Mouse (Mus musculus): ENCODE measurements around the gene Gfap. TPM values are rescaled to one million over a fixed set of nuclear protein-coding genes. Genes with fewer than 3 reads are reported as not detected.

Gene Gfap
- polyA plus RNA-seq, 1 experiment from 2014 or later = not detected

- ATAC-seq (ENCODE audit: low FRiP score) = no peak
- Histone ChIP-seq H3K4me1 (peaks cover 11% of the 10 kb centered on the region), H3K4me2 (replicated peaks) (peak overlapping the region; percentile 46), H3K9ac (peak overlapping the region; percentile 46; the same call in 1 of the 2 replicates), H3K4me3 (peak overlapping the region; percentile 26), H3K27me3 (peaks cover 75% of the 10 kb centered on the region), H3K27ac (no peak overlapping the region), H3K36me3 (no peaks in the 10 kb centered on the region), H3K9me3 (replicated peaks) (no peaks in the 10 kb centered on the region)
- 3% methylated on average over 43 of the region's 43 CpGs for WGBS
Measured at GRCm38 (mm10) chr11:102893015-102893651, 7.6 kb downstream of the Gfap start.

GRCm38 (mm10) chr11:102890096-102890495 is 10.6 kb downstream of the Gfap start:
- Histone ChIP-seq H3K4me1 (peaks cover 10% of the 10 kb centered on the region), H3K27me3 (peaks cover 67% of the 10 kb centered on the region), H3K4me2 (replicated peaks) (no peak overlapping the region), H3K4me3 (no peak overlapping the region), H3K9me3 (replicated peaks) (no peaks in the 10 kb centered on the region), H3K36me3 (no peaks in the 10 kb centered on the region), H3K9ac (no peak overlapping the region), H3K27ac (no peak overlapping the region)
- ATAC-seq (ENCODE audit: low FRiP score) = no peak
- 63% methylated on average over 5 of the region's 5 CpGs for WGBS

GRCm38 (mm10) chr11:102888135-102888534 is 12.6 kb downstream of the Gfap start:
- no peaks in the 10 kb centered on the region for H3K36me3 ChIP-seq
- no peak overlapping the region for H3K4me3 ChIP-seq
- no peak for ATAC-seq (ENCODE audit: low FRiP score)
- no peak overlapping the region for H3K9ac ChIP-seq
- WGBS = 64% methylated on average over 3 of the region's 3 CpGs
- H3K9me3 ChIP-seq (replicated peaks) = no peaks in the 10 kb centered on the region
- H3K4me2 ChIP-seq (replicated peaks) = no peak overlapping the region
- no peak overlapping the region for H3K27ac ChIP-seq
- peaks cover 58% of the 10 kb centered on the region for H3K27me3 ChIP-seq
- peaks cover 7% of the 10 kb centered on the region for H3K4me1 ChIP-seq

- H3K4me2 ChIP-seq (replicated peaks) = no peak overlapping the region
- H3K27me3 ChIP-seq = peaks cover 57% of the 10 kb centered on the region
- 83% methylated on average over 5 of the region's 5 CpGs for WGBS
- no peaks in the 10 kb centered on the region for H3K36me3 ChIP-seq
- no peak for ATAC-seq (ENCODE audit: low FRiP score)
- H3K4me3 ChIP-seq = no peak overlapping the region
- H3K9ac ChIP-seq = no peak overlapping the region
- no peaks in the 10 kb centered on the region for H3K9me3 ChIP-seq (replicated peaks)
- H3K4me1 ChIP-seq = peaks cover 5% of the 10 kb centered on the region; the same call in 1 of the 2 replicates
- H3K27ac ChIP-seq = no peak overlapping the region
Measured at GRCm38 (mm10) chr11:102887433-102887832, 13.3 kb downstream of the Gfap start.

GRCm38 (mm10) chr11:102884616-102885219 is 16.0 kb downstream of the Gfap start, which contains the start of gene Fam187a:
Gene Fam187a, plus strand, starts transcription at chr11:102885169.
- WGBS = 67% methylated on average over 10 of the region's 10 CpGs
- peaks cover 15% of the 10 kb centered on the region for H3K4me1 ChIP-seq
- H3K27ac ChIP-seq = no peak within 1 kb of the TSS
- H3K27me3 ChIP-seq = peaks cover 40% of the 10 kb centered on the region
- no peak within 1 kb of the TSS for H3K9ac ChIP-seq
- no peak within 1 kb of the TSS for H3K4me3 ChIP-seq
- H3K9me3 ChIP-seq (replicated peaks) = no peaks in the 10 kb centered on the region
- no peak within 1 kb of the TSS for H3K4me2 ChIP-seq (replicated peaks)
- no peak for ATAC-seq (ENCODE audit: low FRiP score)
- no peaks in the 10 kb centered on the region for H3K36me3 ChIP-seq

- peak overlapping the region; percentile 72 for H3K4me2 ChIP-seq (replicated peaks)
- H3K36me3 ChIP-seq = peaks cover 7% of the 10 kb centered on the region
- no peak; the same call in none of the 2 replicates for ATAC-seq (ENCODE audit: low FRiP score)
- peaks cover 17% of the 10 kb centered on the region for H3K4me1 ChIP-seq
- peak overlapping the region; percentile 77 for H3K9ac ChIP-seq
- no peaks in the 10 kb centered on the region for H3K9me3 ChIP-seq (replicated peaks)
- peak overlapping the region; percentile 76 for H3K4me3 ChIP-seq
- peaks cover 27% of the 10 kb centered on the region for H3K27me3 ChIP-seq
- H3K27ac ChIP-seq = no peak overlapping the region
- 19% methylated on average over 13 of the region's 13 CpGs for WGBS
Measured at GRCm38 (mm10) chr11:102881314-102882198, 19.2 kb downstream of the Gfap start.

- Histone ChIP-seq H3K27ac (peak within 1 kb of the TSS; percentile 81), H3K36me3 (peaks cover 12% of the 10 kb centered on the region), H3K9ac (peak within 1 kb of the TSS; percentile 77), H3K9me3 (replicated peaks) (no peaks in the 10 kb centered on the region), H3K4me3 (peak within 1 kb of the TSS; percentile 76), H3K4me2 (replicated peaks) (peak within 1 kb of the TSS; percentile 72), H3K27me3 (peaks cover 22% of the 10 kb centered on the region), H3K4me1 (peaks cover 17% of the 10 kb centered on the region)
- ATAC-seq (ENCODE audit: low FRiP score) = peak; percentile 94
- WGBS = under 1% methylated on average over 62 of the region's 62 CpGs
Measured at GRCm38 (mm10) chr11:102880585-102881313, 20.0 kb downstream of the Gfap start, which contains the start of the genes Eftud2 and Ccdc103. Gene Eftud2, minus strand, starts transcription at chr11:102880985. Gene Ccdc103, plus strand, starts transcription at chr11:102881204.

- WGBS = 66% methylated on average over 2 of the region's 2 CpGs
- H3K4me1 ChIP-seq = peaks cover 17% of the 10 kb centered on the region
- ATAC-seq (ENCODE audit: low FRiP score) = no peak
- peaks cover 13% of the 10 kb centered on the region for H3K27me3 ChIP-seq
- H3K27ac ChIP-seq = no peak overlapping the region
- no peaks in the 10 kb centered on the region for H3K9me3 ChIP-seq (replicated peaks)
- no peak overlapping the region for H3K9ac ChIP-seq
- H3K4me3 ChIP-seq = 0 out of 2 replicates have a peak overlapping the region, but pooled peaks have one; percentile 76
- peak overlapping the region; percentile 72 for H3K4me2 ChIP-seq (replicated peaks)
- peaks cover 23% of the 10 kb centered on the region for H3K36me3 ChIP-seq
Measured at GRCm38 (mm10) chr11:102879558-102879957, 21.2 kb downstream of the Gfap start.

GRCm38 (mm10) chr11:102874801-102875334 is 25.8 kb downstream of the Gfap start:
- peaks cover 8% of the 10 kb centered on the region for H3K4me1 ChIP-seq
- H3K9ac ChIP-seq = no peak overlapping the region
- WGBS = 93% methylated on average over 7 of the region's 7 CpGs
- H3K9me3 ChIP-seq (replicated peaks) = no peaks in the 10 kb centered on the region
- ATAC-seq (ENCODE audit: low FRiP score) = no peak
- H3K36me3 ChIP-seq = peaks cover 49% of the 10 kb centered on the region
- no peak overlapping the region for H3K4me2 ChIP-seq (replicated peaks)
- H3K4me3 ChIP-seq = no peak overlapping the region
- no peaks in the 10 kb centered on the region for H3K27me3 ChIP-seq
- H3K27ac ChIP-seq = no peak overlapping the region

- Histone ChIP-seq H3K4me3 (no peak overlapping the region), H3K4me1 (no peaks in the 10 kb centered on the region), H3K36me3 (peaks cover 87% of the 10 kb centered on the region), H3K27ac (no peak overlapping the region), H3K4me2 (replicated peaks) (no peak overlapping the region), H3K9me3 (replicated peaks) (no peaks in the 10 kb centered on the region), H3K9ac (no peak overlapping the region), H3K27me3 (no peaks in the 10 kb centered on the region)
- 43% methylated on average over 4 of the region's 4 CpGs for WGBS
- no peak for ATAC-seq (ENCODE audit: low FRiP score)
Measured at GRCm38 (mm10) chr11:102864272-102864671, 36.4 kb downstream of the Gfap start.

GRCm38 (mm10) chr11:102859933-102860332 is 40.8 kb downstream of the Gfap start:
- ATAC-seq (ENCODE audit: low FRiP score) = no peak
- 92% methylated on average over 8 of the region's 8 CpGs for WGBS
- no peak overlapping the region for H3K4me2 ChIP-seq (replicated peaks)
- no peaks in the 10 kb centered on the region for H3K9me3 ChIP-seq (replicated peaks)
- no peaks in the 10 kb centered on the region for H3K27me3 ChIP-seq
- no peak overlapping the region for H3K9ac ChIP-seq
- peaks cover 86% of the 10 kb centered on the region for H3K36me3 ChIP-seq
- H3K4me1 ChIP-seq = no peaks in the 10 kb centered on the region
- no peak overlapping the region for H3K27ac ChIP-seq
- no peak overlapping the region for H3K4me3 ChIP-seq
